Mouse (Mus musculus): ENCODE data around the gene Gpatch8.
"Not testable (repeated sequence)": the region's sequence is repeated elsewhere in the genome, so short reads cannot be mapped to it uniquely, and the experiment has no call there.

Gene Gpatch8

GRCm38 (mm10) chr11:102572866-102573663, 16.9 kb upstream of the Gpatch8 start:
- in situ Hi-C loops (cut with MseI, MboI): loop anchor here in 1 of 2 experiments (5.0 kb wide), 1 partner anchor 79 kb away; no protein-coding TSS in a partner anchor

GRCm38 (mm10) chr11:102568756-102569377, 12.7 kb upstream of the Gpatch8 start:
- in situ Hi-C loops (cut with MseI, MboI): no loop called here

- in situ Hi-C loops (cut with MseI, MboI): no loop called here
These were observed 12.0 kb upstream of the Gpatch8 start for GRCm38 (mm10) chr11:102568191-102568590.

- in situ Hi-C loops (cut with MseI, MboI): no loop called here
These were observed 11.5 kb upstream of the Gpatch8 start for GRCm38 (mm10) chr11:102567723-102568122.

- in situ Hi-C loops (cut with MseI, MboI): no loop called here
These were observed 11.0 kb upstream of the Gpatch8 start for GRCm38 (mm10) chr11:102567157-102567556.

GRCm38 (mm10) chr11:102566290-102566689, 10.1 kb upstream of the Gpatch8 start:
- in situ Hi-C loops (cut with MseI, MboI): no loop called here

- in situ Hi-C loops (cut with MseI, MboI): no loop called here
These were observed 9.5 kb upstream of the Gpatch8 start for GRCm38 (mm10) chr11:102565741-102566140.

- in situ Hi-C loops (cut with MseI, MboI): not testable (repeated sequence)
These were observed 8.9 kb upstream of the Gpatch8 start for GRCm38 (mm10) chr11:102564952-102565671.

- in situ Hi-C loops (cut with MseI, MboI): no loop called here
These were observed 2.5 kb upstream of the Gpatch8 start for GRCm38 (mm10) chr11:102558704-102559103.

- in situ Hi-C loops (cut with MseI, MboI): no loop called here
These were observed 1.2 kb upstream of the Gpatch8 start for GRCm38 (mm10) chr11:102557386-102557785.

GRCm38 (mm10) chr11:102556716-102557074, 503 bp upstream of the Gpatch8 start:
- in situ Hi-C loops (cut with MseI, MboI): no loop called here

GRCm38 (mm10) chr11:102555400-102556030, 677 bp downstream of the Gpatch8 start:
- in situ Hi-C loops (cut with MseI, MboI): no loop called here

GRCm38 (mm10) chr11:102552051-102552450, 4.1 kb downstream of the Gpatch8 start:
- in situ Hi-C loops (cut with MseI, MboI): no loop called here

GRCm38 (mm10) chr11:102551176-102551575, 5.0 kb downstream of the Gpatch8 start:
- in situ Hi-C loops (cut with MseI, MboI): no loop called here

GRCm38 (mm10) chr11:102541471-102541870, 14.7 kb downstream of the Gpatch8 start:
- in situ Hi-C loops (cut with MseI, MboI): no loop called here

- in situ Hi-C loops (cut with MseI, MboI): not testable (repeated sequence)
These were observed 15.9 kb downstream of the Gpatch8 start for GRCm38 (mm10) chr11:102540286-102540685.

- in situ Hi-C loops (cut with MseI, MboI): no loop called here
These were observed 16.5 kb downstream of the Gpatch8 start for GRCm38 (mm10) chr11:102539690-102540089.

- in situ Hi-C loops (cut with MseI, MboI): no loop called here
These were observed 20.0 kb downstream of the Gpatch8 start for GRCm38 (mm10) chr11:102536210-102536609.

GRCm38 (mm10) chr11:102534078-102534477, 22.1 kb downstream of the Gpatch8 start:
- in situ Hi-C loops (cut with MseI, MboI): no loop called here

- in situ Hi-C loops (cut with MseI, MboI): no loop called here
These were observed 24.8 kb downstream of the Gpatch8 start for GRCm38 (mm10) chr11:102531425-102531824.

- in situ Hi-C loops (cut with MseI, MboI): no loop called here
These were observed 41.3 kb downstream of the Gpatch8 start for GRCm38 (mm10) chr11:102514793-102515424.

All from mouse trophoblast stem cell (cell line).